Mouse (Mus musculus) urinary bladder, postnatal 10 days (tissue): Measurements from ENCODE around the gene Plxna4.

Source experiments
- DNase-seq: peaks from one replicate; pipeline ENCODE4 v3.0.0; 2022; ENCODE audit warnings: low spot score

The Plxna4 gene

GRCm38 (mm10) chr6:32472062-32472461, 115.9 kb downstream of the Plxna4 start:
- DNase-seq: no peak

GRCm38 (mm10) chr6:32471639-32472038, 116.4 kb downstream of the Plxna4 start:
- DNase-seq: no peak

- no peak for DNase-seq
Measured at GRCm38 (mm10) chr6:32469196-32469595, 118.8 kb downstream of the Plxna4 start.

- no peak for DNase-seq
Measured at GRCm38 (mm10) chr6:32465129-32465528, 122.9 kb downstream of the Plxna4 start.

- no peak for DNase-seq
Measured at GRCm38 (mm10) chr6:32464637-32465036, 123.4 kb downstream of the Plxna4 start.

- no peak for DNase-seq
Measured at GRCm38 (mm10) chr6:32464046-32464445, 123.9 kb downstream of the Plxna4 start.

GRCm38 (mm10) chr6:32460400-32460799, 127.6 kb downstream of the Plxna4 start:
- DNase-seq: no peak

- DNase-seq: no peak
Measured at GRCm38 (mm10) chr6:32456641-32457040, 131.4 kb downstream of the Plxna4 start.

GRCm38 (mm10) chr6:32451851-32452250, 136.1 kb downstream of the Plxna4 start:
- no peak for DNase-seq

- DNase-seq: no peak
Measured at GRCm38 (mm10) chr6:32449237-32449963, 138.6 kb downstream of the Plxna4 start.

GRCm38 (mm10) chr6:32448787-32449186, 139.2 kb downstream of the Plxna4 start:
- no peak for DNase-seq

- no peak for DNase-seq
Measured at GRCm38 (mm10) chr6:32446276-32446675, 141.7 kb downstream of the Plxna4 start.

GRCm38 (mm10) chr6:32445246-32445645, 142.7 kb downstream of the Plxna4 start:
- no peak for DNase-seq

GRCm38 (mm10) chr6:32444393-32444792, 143.6 kb downstream of the Plxna4 start:
- DNase-seq: no peak

GRCm38 (mm10) chr6:32443679-32444078, 144.3 kb downstream of the Plxna4 start:
- no peak for DNase-seq

GRCm38 (mm10) chr6:32439434-32439833, 148.6 kb downstream of the Plxna4 start:
- DNase-seq: no peak

GRCm38 (mm10) chr6:32437219-32437618, 150.8 kb downstream of the Plxna4 start:
- no peak for DNase-seq

- no peak for DNase-seq
Measured at GRCm38 (mm10) chr6:32423124-32423523, 164.9 kb downstream of the Plxna4 start.

- no peak for DNase-seq
Measured at GRCm38 (mm10) chr6:32420610-32421009, 167.4 kb downstream of the Plxna4 start.

GRCm38 (mm10) chr6:32417351-32417750, 170.6 kb downstream of the Plxna4 start:
- no peak for DNase-seq

- DNase-seq: no peak
Measured at GRCm38 (mm10) chr6:32411325-32411724, 176.7 kb downstream of the Plxna4 start.

- no peak for DNase-seq
Measured at GRCm38 (mm10) chr6:32409625-32410024, 178.4 kb downstream of the Plxna4 start.

- DNase-seq: no peak
Measured at GRCm38 (mm10) chr6:32407574-32408185, 180.3 kb downstream of the Plxna4 start.
